Mouse (Mus musculus) embryonic facial prominence, embryonic 15.5 days (tissue): ENCODE measurements at regions not wholly inside any gene's neighbourhood (a gene's known extent, or its start where the extent isn't known, plus 50 kb on each side); places are given as distances from the start of the nearest gene placed in this dataset.

ENCODE experiments used
- ATAC-seq: fragments of 200-750 bp; cut with Nextera tagmentation; 2 replicates; pipeline ENCODE4 v1.8.0; 2017; ENCODE audit warnings: low read depth, moderate TSS enrichment; ENCODE audit not compliant: insufficient number of reproducible peaks, low FRiP score, low TSS enrichment
- H3K27ac ChIP-seq: fragments of 300-500 bp; sonication (generic); replicated peaks from 2 replicates; pipeline ENCODE4 v1.5.1; 2015; ENCODE audit warnings: mild to moderate bottlenecking, inconsistent platforms
- H3K27me3 ChIP-seq: fragments of 300-500 bp; sonication (generic); 2 replicates; pipeline ENCODE4 v1.6.1; 2015; ENCODE audit warnings: inconsistent platforms
- H3K36me3 ChIP-seq: fragments of 300-500 bp; sonication (generic); 2 replicates; pipeline ENCODE4 v1.6.1; 2015; ENCODE audit warnings: mild to moderate bottlenecking, inconsistent platforms
- H3K4me1 ChIP-seq: fragments of 300-500 bp; sonication (generic); 2 replicates; pipeline ENCODE4 v1.6.1; 2015; ENCODE audit warnings: inconsistent platforms
- H3K4me2 ChIP-seq: fragments of 300-500 bp; sonication (generic); replicated peaks from 2 replicates; pipeline ENCODE4 v1.6.1; 2015; ENCODE audit warnings: mild to moderate bottlenecking, inconsistent platforms
- H3K4me3 ChIP-seq: fragments of 300-500 bp; sonication (generic); replicated peaks from 2 replicates; pipeline ENCODE4 v1.5.1; 2015; ENCODE audit warnings: mild to moderate bottlenecking, inconsistent platforms
- H3K9ac ChIP-seq: fragments of 300-500 bp; sonication (generic); 2 replicates; pipeline ENCODE4 v1.6.1; 2015; ENCODE audit warnings: inconsistent platforms
- H3K9me3 ChIP-seq: fragments of 300-500 bp; sonication (generic); replicated peaks from 2 replicates; pipeline ENCODE4 v1.6.1; 2016; ENCODE audit warnings: inconsistent platforms
- WGBS: fragments of 180-500 bp; shearing (Covaris S2); methylation state at CpG from one replicate; pipeline ENCODE4 v1.1.7; 2015; 5-methylcytosine and 5-hydroxymethylcytosine counted together

DNA sequence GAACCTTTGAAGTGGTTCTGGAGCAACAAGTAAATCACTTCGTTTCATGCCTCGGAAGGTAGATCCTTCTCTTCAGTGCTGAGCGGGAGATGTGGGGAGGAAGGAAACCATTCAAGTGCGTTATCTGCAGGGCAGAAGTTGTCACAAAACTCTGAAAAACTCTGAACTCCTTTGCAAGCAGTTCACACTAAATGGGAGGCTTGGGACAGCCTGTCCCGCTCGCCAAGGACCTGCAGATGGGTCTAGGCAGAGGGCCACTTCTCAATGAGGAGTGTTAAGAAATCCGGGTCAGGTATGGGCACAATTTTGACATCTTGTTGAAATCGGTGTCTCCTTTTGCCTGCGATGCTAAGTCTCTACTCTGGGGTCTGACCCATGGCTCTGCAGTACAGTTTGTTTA lies 58.6 kb upstream of the Gm10295 start:
- H3K9ac ChIP-seq: no peak overlapping the region
- H3K4me2 ChIP-seq: no peak overlapping the region
- no peak for ATAC-seq
- H3K9me3 ChIP-seq: no peaks in the 10 kb centered on the region
- H3K27ac ChIP-seq: no peak overlapping the region
- H3K36me3 ChIP-seq: no peaks in the 10 kb centered on the region
- H3K4me1 ChIP-seq: peaks cover 6% of the 10 kb centered on the region
- no peak overlapping the region for H3K4me3 ChIP-seq
- 84% methylated on average over 9 of the region's 9 CpGs for WGBS
- peaks cover 17% of the 10 kb centered on the region for H3K27me3 ChIP-seq

- Histone ChIP-seq H3K36me3 (no peaks in the 10 kb centered on the region), H3K4me2 (no peak overlapping the region), H3K9me3 (no peaks in the 10 kb centered on the region), H3K27ac (no peak overlapping the region), H3K4me3 (no peak overlapping the region), H3K9ac (no peak overlapping the region), H3K4me1 (peaks cover 6% of the 10 kb centered on the region), H3K27me3 (peaks cover 17% of the 10 kb centered on the region)
- no peak for ATAC-seq
- WGBS: 47% methylated on average over 5 of the region's 5 CpGs
Observed at GRCm38 (mm10) chr7:71409061-71409460, 57.8 kb upstream of the Gm10295 start.

GRCm38 (mm10) chr7:71406283-71406682 lies 55.0 kb upstream of the Gm10295 start:
- ATAC-seq: no peak
- Histone ChIP-seq H3K9ac (no peak overlapping the region), H3K4me2 (no peak overlapping the region), H3K27ac (no peak overlapping the region), H3K36me3 (no peaks in the 10 kb centered on the region), H3K4me3 (no peak overlapping the region), H3K27me3 (peaks cover 14% of the 10 kb centered on the region), H3K9me3 (no peaks in the 10 kb centered on the region), H3K4me1 (peaks cover 1% of the 10 kb centered on the region)
- 67% methylated on average over 8 of the region's 8 CpGs for WGBS
